Mouse (Mus musculus) heart, embryonic 14.5 days (tissue): ENCODE measurements around the gene 9430097D07Rik. TPM values are rescaled to one million over a fixed set of nuclear protein-coding genes. Genes with fewer than 3 reads are reported as not detected.

Experiments used
- ATAC-seq: fragments of 200-750 bp; cut with Nextera tagmentation; 2 replicates; pipeline ENCODE4 v1.8.0; 2017; ENCODE audit warnings: low read depth, moderate TSS enrichment; ENCODE audit not compliant: insufficient number of reproducible peaks, insufficient read depth, low FRiP score
- H3K27ac ChIP-seq, 2 experiments: fragments of 200-500 bp in 1 of 2; fragments of 300-500 bp in 1 of 2; sonication (generic) in 1 of 2; replicated peaks in 1 of 2; 2 replicates each; pipeline ENCODE4 v1.5.1; 2012 to 2014; ENCODE audit warnings: low read depth in 2 of 2, low read length in 2 of 2, control low read depth in 1 of 2, mild to moderate bottlenecking in 1 of 2, mixed read lengths in 1 of 2; ENCODE audit not compliant: control insufficient read depth in 1 of 2, insufficient read depth in 1 of 2
- H3K27me3 ChIP-seq: fragments of 300-500 bp; sonication (generic); 2 replicates; pipeline ENCODE4 v1.6.1; 2014; ENCODE audit warnings: mild to moderate bottlenecking, low read length, control low read depth; ENCODE audit not compliant: control insufficient read depth, insufficient read depth
- H3K36me3 ChIP-seq: fragments of 300-500 bp; sonication (generic); 2 replicates; pipeline ENCODE4 v1.6.1; 2014; ENCODE audit warnings: mild to moderate bottlenecking, control low read depth, low read length, mixed read lengths; ENCODE audit not compliant: control insufficient read depth, insufficient read depth
- H3K4me1 ChIP-seq, 2 experiments: fragments of 200-500 bp in 1 of 2; fragments of 300-500 bp in 1 of 2; sonication (generic) in 1 of 2; 2 replicates each; pipeline ENCODE4 v1.6.1; 2012 to 2014; ENCODE audit warnings: low read length in 2 of 2, control low read depth in 1 of 2, mixed read lengths in 1 of 2; ENCODE audit not compliant: control insufficient read depth in 2 of 2, insufficient read depth in 2 of 2
- H3K4me2 ChIP-seq: fragments of 300-500 bp; sonication (generic); 2 replicates; pipeline ENCODE4 v1.6.1; 2014; ENCODE audit warnings: mild to moderate bottlenecking, low read length
- H3K4me3 ChIP-seq, 2 experiments: fragments of 200-500 bp in 1 of 2; fragments of 300-500 bp in 1 of 2; sonication (generic) in 1 of 2; 2 replicates each; pipeline ENCODE4 v1.5.1; 2012 to 2014; ENCODE audit warnings: low read length in 2 of 2, mild to moderate bottlenecking in 2 of 2, control low read depth in 1 of 2, low read depth in 1 of 2, moderate library complexity in 1 of 2; ENCODE audit not compliant: control insufficient read depth in 1 of 2, insufficient read depth in 1 of 2
- H3K9ac ChIP-seq: fragments of 300-500 bp; sonication (generic); 2 replicates; pipeline ENCODE4 v1.6.1; 2014; ENCODE audit warnings: mild to moderate bottlenecking, low read length
- H3K9me3 ChIP-seq: fragments of 300-500 bp; sonication (generic); 2 replicates; pipeline ENCODE4 v1.6.1; 2016; ENCODE audit warnings: low read length, control low read depth; ENCODE audit not compliant: control insufficient read depth
- WGBS: fragments of 180-500 bp; shearing (Covaris S2); extraction: QIAGEN DNeasy Blood & Tissue Kit; methylation state at CpG from one replicate; pipeline ENCODE4 v1.1.7; 2014; 5-methylcytosine and 5-hydroxymethylcytosine counted together
- polyA plus RNA-seq: library from polyadenylated mRNA; unstranded; fragments of >200 nt; fragmentation: Nextera tagmentation; extraction: Ambion mirVana; gene quantifications from 2 replicates; pipeline ENCODE4 v1.2.1, GENCODE M21; 2014

9430097D07Rik gene
- polyA plus RNA-seq, 1 experiment from 2014 or later = not detected

GRCm38 (mm10) chr2:32533163-32533562 lies 42.3 kb downstream of the 9430097D07Rik start:
- no peak overlapping the region for H3K4me2 ChIP-seq
- no peak overlapping the region for H3K9ac ChIP-seq
- no peak for ATAC-seq
- H3K27ac ChIP-seq = no peak overlapping the region
- no peak overlapping the region for H3K4me3 ChIP-seq
- H3K4me1 ChIP-seq = peaks cover 23 to 30% of the 10 kb centered on the region in 2 experiments
- H3K9me3 ChIP-seq = no peaks in the 10 kb centered on the region
- H3K36me3 ChIP-seq = no peaks in the 10 kb centered on the region
- no peaks in the 10 kb centered on the region for H3K27me3 ChIP-seq
- WGBS = 86% methylated on average over 2 of the region's 2 CpGs

DNA sequence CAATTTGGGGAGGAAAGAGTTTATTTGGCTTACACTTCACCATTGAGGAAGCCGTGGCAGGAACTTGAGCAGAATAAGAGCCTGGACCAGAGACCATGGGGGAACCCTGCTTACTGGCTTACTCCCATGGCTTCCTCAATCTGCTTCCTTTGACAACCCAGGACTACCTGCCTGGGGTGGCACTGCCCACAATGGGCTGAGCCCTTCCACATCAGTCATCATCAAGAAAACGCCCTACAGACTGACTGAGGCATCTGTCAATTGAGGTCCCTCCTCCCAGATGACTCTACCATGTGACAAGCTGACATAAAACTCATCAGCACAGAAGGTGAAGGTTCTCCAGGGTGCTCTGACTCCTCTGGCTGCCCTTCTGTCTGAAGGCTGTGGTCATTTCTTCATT lies 45.0 kb downstream of the 9430097D07Rik start:
- no peaks in the 10 kb centered on the region for H3K9me3 ChIP-seq
- 81% methylated on average over 2 of the region's 2 CpGs for WGBS

GRCm38 (mm10) chr2:32528326-32528725 lies 47.2 kb downstream of the 9430097D07Rik start:
- Histone ChIP-seq H3K4me2 (no peak overlapping the region), H3K9me3 (no peaks in the 10 kb centered on the region), H3K9ac (no peak overlapping the region), H3K27ac (no peak overlapping the region), H3K36me3 (no peaks in the 10 kb centered on the region), H3K27me3 (no peaks in the 10 kb centered on the region), H3K4me3 (no peak overlapping the region), H3K4me1 (no peaks in the 10 kb centered on the region)
- 89% methylated on average over 1 of the region's 1 CpGs for WGBS
- no peak for ATAC-seq

More for the DNA sequence above, 45.0 kb downstream of the 9430097D07Rik start:
- ATAC-seq = no peak
- Histone ChIP-seq H3K9ac (no peak overlapping the region), H3K4me1 (peaks cover 2 to 6% of the 10 kb centered on the region in 2 experiments; a peak in 2 of 4 replicates), H3K4me3 (no peak overlapping the region), H3K36me3 (no peaks in the 10 kb centered on the region), H3K27ac (no peak overlapping the region), H3K27me3 (no peaks in the 10 kb centered on the region), H3K4me2 (no peak overlapping the region)

- H3K9me3 ChIP-seq = no peaks in the 10 kb centered on the region
- H3K4me2 ChIP-seq = no peak overlapping the region
- no peak overlapping the region for H3K27ac ChIP-seq
- no peaks in the 10 kb centered on the region for H3K4me1 ChIP-seq
- no peak for ATAC-seq
- H3K4me3 ChIP-seq = no peak overlapping the region
- no peaks in the 10 kb centered on the region for H3K36me3 ChIP-seq
- no peak overlapping the region for H3K9ac ChIP-seq
- H3K27me3 ChIP-seq = no peaks in the 10 kb centered on the region
- 78% methylated on average over 14 of the region's 14 CpGs for WGBS
These were observed 48.0 kb downstream of the 9430097D07Rik start for GRCm38 (mm10) chr2:32527468-32527966.

DNA sequence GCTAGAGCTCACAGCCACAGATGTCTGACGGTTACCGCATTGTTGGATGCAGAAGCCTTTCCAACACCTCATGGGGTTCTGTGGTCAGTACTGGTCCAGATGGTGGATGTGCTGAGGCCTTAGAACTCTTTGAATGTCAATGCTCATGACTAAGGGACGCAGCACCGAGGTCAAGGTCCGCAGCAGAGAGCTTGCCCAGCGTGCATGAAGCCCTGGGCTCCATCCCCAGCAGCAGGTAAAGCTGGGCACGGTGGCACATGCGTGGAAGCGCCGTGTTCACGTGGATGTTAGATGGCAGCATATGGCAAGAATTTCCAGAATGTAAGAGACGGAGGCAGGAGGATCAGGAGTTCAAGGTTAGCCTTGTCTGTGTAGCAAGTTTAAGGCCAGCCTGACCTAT lies 49.7 kb downstream of the 9430097D07Rik start:
- Histone ChIP-seq H3K9ac (no peak overlapping the region), H3K27ac (no peak overlapping the region), H3K4me2 (no peak overlapping the region), H3K36me3 (no peaks in the 10 kb centered on the region), H3K27me3 (no peaks in the 10 kb centered on the region), H3K4me1 (no peaks in the 10 kb centered on the region), H3K9me3 (no peaks in the 10 kb centered on the region), H3K4me3 (no peak overlapping the region)
- ATAC-seq = no peak
- WGBS = 88% methylated on average over 12 of the region's 12 CpGs

- H3K27me3 ChIP-seq = no peaks in the 10 kb centered on the region
- no peak overlapping the region for H3K4me2 ChIP-seq
- no peak overlapping the region for H3K9ac ChIP-seq
- H3K36me3 ChIP-seq = no peaks in the 10 kb centered on the region
- H3K27ac ChIP-seq = no peak overlapping the region
- H3K4me3 ChIP-seq = no peak overlapping the region
- no peaks in the 10 kb centered on the region for H3K4me1 ChIP-seq
- ATAC-seq = no peak
- 89% methylated on average over 13 of the region's 13 CpGs for WGBS
- H3K9me3 ChIP-seq = no peaks in the 10 kb centered on the region
These were observed 50.9 kb downstream of the 9430097D07Rik start for GRCm38 (mm10) chr2:32524536-32525031.

Other genes starting within 250 kb of the 9430097D07Rik start
- 28.8 and 31.1 TPM in 2 replicates for gene Ciz1, start 223.4 kb downstream of the 9430097D07Rik start, polyA plus RNA-seq
- gene Dnm1, start 222.3 kb downstream of the 9430097D07Rik start, polyA plus RNA-seq = 4.7 and 5.6 TPM in 2 replicates
- gene 1110008P14Rik, start 193.7 kb downstream of the 9430097D07Rik start, polyA plus RNA-seq = 56.6 and 64.5 TPM in 2 replicates
- 0.35 and 1.8 TPM in 2 replicates for gene Lcn2, start 187.4 kb downstream of the 9430097D07Rik start, polyA plus RNA-seq
- gene Ptges2, start 179.8 kb downstream of the 9430097D07Rik start, polyA plus RNA-seq = 43.7 and 48.2 TPM in 2 replicates
- gene Naif1, start 125.2 kb downstream of the 9430097D07Rik start, polyA plus RNA-seq = 4.5 and 4.7 TPM in 2 replicates
- gene Slc25a25, start 124.2 kb downstream of the 9430097D07Rik start, polyA plus RNA-seq = 6.6 and 8.0 TPM in 2 replicates
- gene Fam102a, start 40.4 kb downstream of the 9430097D07Rik start, polyA plus RNA-seq = 5.8 and 6.3 TPM in 2 replicates
- gene Dpm2, start 4.8 kb downstream of the 9430097D07Rik start, polyA plus RNA-seq = 72.9 and 85.0 TPM in 2 replicates
- gene Pip5kl1, start 887 bp downstream of the 9430097D07Rik start, polyA plus RNA-seq = 0.19 TPM in 1 of 2 replicates, not detected in the other
- 33.4 and 35.7 TPM in 2 replicates for gene St6galnac4, start 11.4 kb upstream of the 9430097D07Rik start, polyA plus RNA-seq
- gene St6galnac6, start 24.0 kb upstream of the 9430097D07Rik start, polyA plus RNA-seq = 11.0 and 12.2 TPM in 2 replicates
- 336 and 355 TPM in 2 replicates for gene Ak1, start 46.1 kb upstream of the 9430097D07Rik start, polyA plus RNA-seq
- 146 and 148 TPM in 2 replicates for gene Eng, start 70.9 kb upstream of the 9430097D07Rik start, polyA plus RNA-seq
- gene Fpgs, start 128.5 kb upstream of the 9430097D07Rik start, polyA plus RNA-seq = 12.1 and 12.2 TPM in 2 replicates
- 44.5 and 45.3 TPM in 2 replicates for gene Cdk9, start 137.4 kb upstream of the 9430097D07Rik start, polyA plus RNA-seq
- 23.7 and 27.7 TPM in 2 replicates for gene Sh2d3c, start 145.4 kb upstream of the 9430097D07Rik start, polyA plus RNA-seq
- 0.68 TPM in 1 of 2 replicates, not detected in the other for gene 6330409D20Rik, start 165.3 kb upstream of the 9430097D07Rik start, polyA plus RNA-seq
- gene Tor2a, start 181.6 kb upstream of the 9430097D07Rik start, polyA plus RNA-seq = 38.0 and 42.7 TPM in 2 replicates
- gene Ttc16, start 199.9 kb upstream of the 9430097D07Rik start, polyA plus RNA-seq = 0.22 TPM in 1 of 2 replicates, not detected in the other
- gene Ptrh1, start 200.1 kb upstream of the 9430097D07Rik start, polyA plus RNA-seq = 2.6 and 3.6 TPM in 2 replicates
- gene Cfap157, start 208.7 kb upstream of the 9430097D07Rik start, polyA plus RNA-seq = 0.35 and 0.36 TPM in 2 replicates